Mouse (Mus musculus): ENCODE measurements around the gene Clec4e. TPM values are rescaled to one million over a fixed set of nuclear protein-coding genes. Genes with fewer than 3 reads are reported as not detected.
"Not testable (repeated sequence)": the region's sequence is repeated elsewhere in the genome, so short reads cannot be mapped to it uniquely, and the experiment has no call there.

Clec4e gene
- polyA plus RNA-seq, 1 experiment from 2014 or later, result not detected

DNA sequence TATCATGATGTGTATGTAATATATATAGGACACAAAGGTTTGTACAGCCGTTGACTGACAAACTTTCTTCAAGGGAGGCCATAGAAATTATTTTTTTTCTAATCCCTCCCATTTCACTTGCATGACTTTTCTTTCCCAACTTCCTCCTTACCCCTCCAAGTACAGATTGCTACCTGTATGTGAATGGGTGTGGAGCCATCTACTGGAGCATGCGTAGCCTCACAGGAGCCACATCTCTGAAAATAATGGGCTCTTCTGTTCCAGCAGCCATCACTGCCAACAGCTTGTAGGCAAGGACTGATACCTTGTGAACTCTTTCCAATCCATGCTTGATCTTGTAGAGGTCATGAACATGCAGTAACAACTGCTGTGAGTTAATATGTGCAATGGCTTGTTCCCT lies 40.8 kb downstream of the Clec4e start:
- not testable (repeated sequence) for H3K27me3 ChIP-seq (ENCODE audit: control insufficient read depth, insufficient read depth, low read length); H3K36me3 ChIP-seq (ENCODE audit: control insufficient read depth, insufficient read depth, low read length); H3K4me1 ChIP-seq (ENCODE audit: control insufficient read depth, insufficient read depth, low read length); DNase-seq (ENCODE audit: low spot score); H3K9me3 ChIP-seq (ENCODE audit: control insufficient read depth, low read length); H3K9ac ChIP-seq (ENCODE audit: low read length); ATAC-seq (ENCODE audit: insufficient read depth, low FRiP score, low TSS enrichment); H3K4me3 ChIP-seq (ENCODE audit: low read depth, low read length); H3K27ac ChIP-seq (ENCODE audit: low read depth, low read length); H3K4me2 ChIP-seq (ENCODE audit: low read depth)
- 86% methylated on average over 2 of the region's 2 CpGs for WGBS

DNA sequence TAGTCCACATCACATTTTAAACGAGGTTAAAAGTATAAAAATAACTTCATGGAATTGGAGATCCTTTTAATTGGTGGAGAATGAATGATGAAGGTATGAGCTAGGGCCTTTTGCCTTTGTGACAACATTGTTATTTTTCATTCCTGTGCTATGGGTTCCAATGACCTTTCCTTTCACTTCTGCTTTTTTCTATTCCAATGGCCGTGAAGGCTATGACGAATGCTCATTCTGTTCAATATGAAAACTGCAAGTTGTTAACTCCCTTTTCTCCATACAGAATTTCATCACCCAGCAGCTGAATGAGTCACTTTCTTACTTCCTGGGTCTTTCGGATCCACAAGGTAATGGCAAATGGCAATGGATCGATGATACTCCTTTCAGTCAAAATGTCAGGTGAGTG lies 45.5 kb downstream of the Clec4e start:
- Histone ChIP-seq H3K4me3 (ENCODE audit: low read depth, low read length) (no peak overlapping the region), H3K27ac (ENCODE audit: low read depth, low read length) (no peak overlapping the region), H3K27me3 (ENCODE audit: control insufficient read depth, insufficient read depth, low read length) (no peaks in the 10 kb centered on the region), H3K9me3 (ENCODE audit: control insufficient read depth, low read length) (no peaks in the 10 kb centered on the region), H3K4me1 (ENCODE audit: control insufficient read depth, insufficient read depth, low read length) (no peaks in the 10 kb centered on the region), H3K9ac (ENCODE audit: low read length) (no peak overlapping the region), H3K36me3 (ENCODE audit: control insufficient read depth, insufficient read depth, low read length) (no peaks in the 10 kb centered on the region), H3K4me2 (ENCODE audit: low read depth) (no peak overlapping the region)
- DNase-seq (ENCODE audit: low spot score), result no peak
- 88% methylated on average over 5 of the region's 5 CpGs for WGBS
- no peak for ATAC-seq (ENCODE audit: insufficient read depth, low FRiP score, low TSS enrichment)

DNA sequence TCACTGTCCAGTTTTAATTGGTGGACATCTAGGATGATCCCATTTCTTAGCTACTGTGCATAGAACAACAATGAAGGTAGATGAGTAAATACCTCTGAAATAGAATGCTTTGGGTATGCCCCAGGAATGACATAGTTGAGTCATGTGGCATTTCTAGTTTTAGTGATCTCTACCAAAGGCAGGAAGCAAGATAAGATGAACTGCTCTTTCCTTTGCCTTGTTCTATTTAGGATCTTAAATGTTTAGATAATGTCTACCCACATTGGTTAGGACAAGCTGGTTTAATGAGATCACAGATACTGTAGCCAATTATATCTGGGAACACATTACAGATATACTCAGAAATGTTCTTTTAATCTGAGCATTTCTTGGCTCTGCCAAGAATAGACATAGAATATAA lies 52.1 kb downstream of the Clec4e start:
- Histone ChIP-seq H3K4me1 (ENCODE audit: control insufficient read depth, insufficient read depth, low read length) (no peaks in the 10 kb centered on the region), H3K36me3 (ENCODE audit: control insufficient read depth, insufficient read depth, low read length) (no peaks in the 10 kb centered on the region), H3K9ac (ENCODE audit: low read length) (no peak overlapping the region), H3K4me2 (ENCODE audit: low read depth) (no peak overlapping the region), H3K27ac (ENCODE audit: low read depth, low read length) (no peak overlapping the region), H3K4me3 (ENCODE audit: low read depth, low read length) (no peak overlapping the region), H3K9me3 (ENCODE audit: control insufficient read depth, low read length) (no peaks in the 10 kb centered on the region), H3K27me3 (ENCODE audit: control insufficient read depth, insufficient read depth, low read length) (no peaks in the 10 kb centered on the region)
- ATAC-seq (ENCODE audit: insufficient read depth, low FRiP score, low TSS enrichment) (no peak), DNase-seq (ENCODE audit: low spot score) (no peak)

Other genes starting within 250 kb of the Clec4e start
- gene Clec4b1, start 239.9 kb downstream of the Clec4e start, polyA plus RNA-seq (2014; fragmentation: Nextera tagmentation; extraction: Ambion mirVana), result not detected in 2 replicates
- 0.64 and 0.99 TPM in 2 replicates for gene Clec4a2, start 183.4 kb downstream of the Clec4e start, polyA plus RNA-seq (2014; fragmentation: Nextera tagmentation; extraction: Ambion mirVana)
- gene Clec4b2, start 117.0 kb downstream of the Clec4e start, polyA plus RNA-seq (2014; fragmentation: Nextera tagmentation; extraction: Ambion mirVana), result not detected in 2 replicates
- not detected in 2 replicates for gene Clec4n, start 60.0 kb downstream of the Clec4e start, polyA plus RNA-seq (2014; fragmentation: Nextera tagmentation; extraction: Ambion mirVana)
- 0.27 TPM in 1 of 2 replicates, not detected in the other for gene Clec4d, start 27.8 kb downstream of the Clec4e start, polyA plus RNA-seq (2014; fragmentation: Nextera tagmentation; extraction: Ambion mirVana)
- not detected in 2 replicates for gene Vmn2r19, start 18.5 kb upstream of the Clec4e start, polyA plus RNA-seq (2014; fragmentation: Nextera tagmentation; extraction: Ambion mirVana)
- not detected in 2 replicates for gene Vmn2r20, start 128.2 kb upstream of the Clec4e start, polyA plus RNA-seq (2014; fragmentation: Nextera tagmentation; extraction: Ambion mirVana)
- gene Vmn2r21, start 243.5 kb upstream of the Clec4e start, polyA plus RNA-seq (2014; fragmentation: Nextera tagmentation; extraction: Ambion mirVana), result not detected in 2 replicates

Data from neural tube, embryonic 11.5 days (tissue).